Mouse (Mus musculus): ENCODE data around the gene Lgmn. TPM values are rescaled to one million over a fixed set of nuclear protein-coding genes. Genes with fewer than 3 reads are reported as not detected.
A peak's percentile ranks its signal among the peaks of the same experiment; 100 is the strongest.

Gene Lgmn
- polyA plus RNA-seq (2015; fragmentation: Nextera tagmentation; extraction: Ambion mirVana) = 117 and 123 TPM in 2 replicates

DNA sequence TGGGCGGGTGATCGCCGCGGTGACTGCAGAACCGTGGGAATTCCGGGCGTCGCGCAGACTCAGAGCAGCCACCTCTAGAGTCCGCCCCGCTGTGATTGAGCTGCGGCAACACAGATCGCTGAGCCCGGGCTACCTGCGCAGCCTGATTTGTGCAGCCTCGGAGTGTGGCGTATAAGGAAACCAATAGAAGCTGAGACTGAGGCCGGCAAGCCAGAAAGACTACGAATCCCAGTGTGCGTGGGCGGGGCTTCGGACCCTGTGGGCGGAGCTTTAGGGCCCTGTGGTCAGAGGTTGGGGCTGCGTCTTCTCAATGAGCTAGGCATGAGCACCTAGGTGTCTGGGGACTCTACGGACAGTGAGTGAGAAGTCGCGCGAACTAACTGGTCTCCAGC is at the start of gene Lgmn:
Lgmn (minus strand) TSS at position 182 of the 392 bp plus-strand sequence.
- peaks cover 29% of the 10 kb centered on the region for H3K4me1 ChIP-seq
- peak; percentile 99 for ATAC-seq (ENCODE audit: low FRiP score)
- peak within 1 kb of the TSS; percentile 71 for H3K4me3 ChIP-seq (replicated peaks)
- H3K9ac ChIP-seq (replicated peaks) = peak within 1 kb of the TSS; percentile 73
- peak within 1 kb of the TSS; percentile 78 for H3K4me2 ChIP-seq
- peak within 1 kb of the TSS; percentile 84 for H3K27ac ChIP-seq (replicated peaks)
- no peaks in the 10 kb centered on the region for H3K27me3 ChIP-seq (replicated peaks)
- WGBS = under 1% methylated on average over 28 of the region's 28 CpGs
- H3K9me3 ChIP-seq (replicated peaks) = no peaks in the 10 kb centered on the region
- H3K36me3 ChIP-seq = no peaks in the 10 kb centered on the region

DNA sequence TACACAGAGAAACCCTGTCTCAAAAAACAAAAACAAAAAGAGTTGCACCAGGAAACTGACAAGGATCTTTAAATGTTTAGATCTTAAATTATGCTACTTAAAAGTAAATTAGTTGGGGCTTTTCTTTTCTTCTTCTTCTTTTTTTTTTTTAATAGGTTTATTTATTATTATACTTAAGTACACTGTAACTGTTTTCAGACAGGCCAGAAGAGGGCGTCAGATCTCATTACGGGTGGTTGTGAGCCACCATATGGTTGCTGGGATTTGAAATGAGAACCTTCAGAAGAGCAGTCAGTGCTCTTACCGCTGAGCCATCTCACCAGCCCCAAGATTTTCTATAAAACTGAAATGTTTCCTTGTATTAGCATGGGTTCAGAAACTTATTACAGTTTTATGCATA is 45.3 kb upstream of the Lgmn start:
- Histone ChIP-seq H3K9ac (replicated peaks) (no peak overlapping the region), H3K4me3 (replicated peaks) (no peak overlapping the region), H3K36me3 (peaks cover 85% of the 10 kb centered on the region), H3K27me3 (replicated peaks) (no peaks in the 10 kb centered on the region), H3K4me2 (no peak overlapping the region), H3K4me1 (no peaks in the 10 kb centered on the region), H3K9me3 (replicated peaks) (no peaks in the 10 kb centered on the region), H3K27ac (replicated peaks) (no peak overlapping the region)
- 60% methylated on average over 3 of the region's 3 CpGs for WGBS
- ATAC-seq (ENCODE audit: low FRiP score) = no peak

- H3K36me3 ChIP-seq = peaks cover 70% of the 10 kb centered on the region
Measured at GRCm38 (mm10) chr12:102480481-102480880, 40.9 kb upstream of the Lgmn start.

DNA sequence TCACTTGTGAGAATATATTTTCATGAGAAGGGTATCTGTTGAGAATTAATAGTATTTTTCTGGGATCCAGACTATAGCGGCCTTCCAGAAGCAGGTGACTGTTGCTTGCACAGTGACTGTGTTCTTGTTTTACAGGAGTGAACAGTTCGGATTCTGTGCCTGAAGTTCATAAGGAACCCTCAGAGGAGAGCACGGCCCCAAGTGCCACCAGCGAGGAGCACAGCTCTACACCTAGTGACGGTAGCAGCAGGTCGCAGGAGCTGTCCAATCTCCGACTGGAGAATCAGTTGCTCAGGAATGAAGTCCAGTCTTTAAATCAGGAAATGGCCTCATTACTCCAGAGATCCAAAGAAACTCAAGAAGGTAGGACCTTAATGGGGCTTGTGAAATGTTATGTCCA is 34.8 kb upstream of the Lgmn start:
- Histone ChIP-seq H3K36me3 (peaks cover 47% of the 10 kb centered on the region), H3K27ac (replicated peaks) (no peak overlapping the region)

More at GRCm38 (mm10) chr12:102480481-102480880, 40.9 kb upstream of the Lgmn start:
- H3K27me3 ChIP-seq (replicated peaks) = no peaks in the 10 kb centered on the region
- no peak for ATAC-seq (ENCODE audit: low FRiP score)
- WGBS = 93% methylated on average over 4 of the region's 4 CpGs
- no peak overlapping the region for H3K4me2 ChIP-seq
- no peak overlapping the region for H3K9ac ChIP-seq (replicated peaks)
- no peaks in the 10 kb centered on the region for H3K4me1 ChIP-seq
- H3K27ac ChIP-seq (replicated peaks) = no peak overlapping the region
- no peaks in the 10 kb centered on the region for H3K9me3 ChIP-seq (replicated peaks)
- H3K4me3 ChIP-seq (replicated peaks) = no peak overlapping the region

DNA sequence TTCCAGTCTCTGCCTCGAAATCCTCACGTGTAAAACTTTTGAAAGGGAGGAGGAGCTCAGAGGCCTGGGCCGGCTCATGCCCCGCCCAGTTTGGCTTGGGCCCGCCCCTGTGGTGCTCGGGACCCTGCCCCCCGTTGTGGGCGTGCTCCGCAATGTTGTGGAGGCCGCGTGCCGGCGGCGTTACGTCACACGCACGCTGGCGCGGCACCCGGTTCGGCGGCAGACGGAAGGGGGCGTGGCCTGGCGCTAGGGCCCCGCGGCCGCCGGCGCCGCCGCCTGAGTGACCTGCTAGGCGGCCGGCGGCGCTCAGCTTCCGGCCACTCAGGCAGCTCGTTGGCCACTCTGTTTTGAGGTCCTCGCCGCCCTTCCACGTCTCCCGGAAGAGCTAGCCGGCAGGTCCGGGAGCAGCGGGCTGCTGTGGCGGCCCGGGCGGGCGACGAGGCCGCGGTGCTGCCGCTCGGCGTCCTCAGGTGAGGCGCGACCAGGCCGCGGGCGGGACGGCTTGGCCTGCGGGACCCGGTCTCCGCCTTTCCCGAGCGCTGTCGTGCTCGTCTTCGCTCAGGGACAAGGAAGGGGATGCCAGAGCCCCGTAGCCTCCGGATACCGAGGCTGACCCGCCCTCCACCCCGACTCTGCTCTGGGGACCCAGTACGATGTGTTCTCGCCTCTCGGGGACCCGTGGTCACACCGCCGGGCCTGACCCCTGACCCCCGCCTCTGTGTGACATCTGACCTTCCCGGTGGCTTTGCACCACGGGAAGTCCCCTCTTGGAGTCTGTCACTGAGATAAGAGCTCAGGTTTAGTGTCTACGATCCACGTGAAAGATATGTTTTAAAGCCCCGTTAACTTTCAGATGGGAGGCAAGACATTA is 29.5 kb upstream of the Lgmn start, which contains the start of gene Golga5:
Golga5 (plus strand) TSS at position 242 of the 871 bp plus-strand sequence.
- Histone ChIP-seq H3K4me2 (peak within 1 kb of the TSS; percentile 87), H3K4me3 (replicated peaks) (peak within 1 kb of the TSS; percentile 94), H3K27me3 (replicated peaks) (no peaks in the 10 kb centered on the region), H3K36me3 (peaks cover 19% of the 10 kb centered on the region), H3K9me3 (replicated peaks) (no peaks in the 10 kb centered on the region), H3K9ac (replicated peaks) (peak within 1 kb of the TSS; percentile 95), H3K4me1 (peaks cover 11% of the 10 kb centered on the region), H3K27ac (replicated peaks) (peak within 1 kb of the TSS; percentile 84)
- peak; percentile 99 for ATAC-seq (ENCODE audit: low FRiP score)
- WGBS = under 1% methylated on average over 72 of the region's 86 CpGs

More for the DNA sequence above, 34.8 kb upstream of the Lgmn start:
- no peaks in the 10 kb centered on the region for H3K9me3 ChIP-seq (replicated peaks)
- no peak overlapping the region for H3K4me2 ChIP-seq
- peaks cover 11% of the 10 kb centered on the region for H3K4me1 ChIP-seq
- no peak overlapping the region for H3K4me3 ChIP-seq (replicated peaks)
- ATAC-seq (ENCODE audit: low FRiP score) = no peak
- H3K9ac ChIP-seq (replicated peaks) = no peak overlapping the region
- 93% methylated on average over 7 of the region's 7 CpGs for WGBS
- no peaks in the 10 kb centered on the region for H3K27me3 ChIP-seq (replicated peaks)

DNA sequence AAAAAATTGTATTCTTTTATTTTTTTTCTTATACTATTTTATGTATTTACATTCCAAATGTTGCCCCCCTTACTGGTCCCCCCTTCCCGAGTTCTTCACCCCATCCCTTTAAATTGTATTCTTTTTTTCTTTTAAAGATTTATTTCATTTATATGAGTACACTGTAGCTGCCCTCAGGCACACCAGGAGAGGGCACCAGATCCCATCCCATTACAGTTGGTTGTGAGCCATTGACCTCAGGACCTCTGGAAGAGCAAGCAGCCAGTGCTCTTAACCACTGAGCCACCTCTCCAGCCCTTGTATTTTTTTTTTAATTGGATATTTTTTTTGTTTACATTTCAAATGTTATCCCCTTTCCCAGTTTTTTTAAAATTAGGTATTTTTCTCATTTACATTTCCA is 28.5 kb upstream of the Lgmn start:
- Histone ChIP-seq H3K9ac (replicated peaks) (no peak overlapping the region), H3K27ac (replicated peaks) (no peak overlapping the region), H3K36me3 (peaks cover 10% of the 10 kb centered on the region), H3K4me2 (no peak overlapping the region), H3K9me3 (replicated peaks) (no peaks in the 10 kb centered on the region), H3K4me3 (replicated peaks) (no peak overlapping the region), H3K27me3 (replicated peaks) (no peaks in the 10 kb centered on the region), H3K4me1 (peaks cover 11% of the 10 kb centered on the region)
- 91% methylated on average over 1 of the region's 1 CpGs for WGBS
- no peak for ATAC-seq (ENCODE audit: low FRiP score)

DNA sequence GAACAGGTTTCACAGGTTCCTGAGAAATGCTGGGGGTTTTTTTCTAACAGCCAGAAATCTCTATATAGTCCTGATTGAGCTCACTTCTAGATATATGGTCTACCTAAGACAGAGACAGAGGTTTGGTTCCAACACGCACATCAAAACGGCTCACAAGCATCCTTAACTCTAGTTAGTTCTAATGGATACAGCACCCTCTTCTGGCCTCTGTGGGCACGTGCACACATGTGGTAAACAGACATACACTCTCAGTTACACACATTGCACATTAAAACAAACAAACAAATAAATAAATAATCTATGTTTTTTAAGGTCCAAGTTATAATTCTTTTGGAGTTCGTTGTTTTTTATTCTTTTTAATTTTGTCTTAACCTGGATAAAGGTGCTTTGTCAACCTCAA is 25.0 kb upstream of the Lgmn start:
- ATAC-seq (ENCODE audit: low FRiP score) = no peak
- Histone ChIP-seq H3K9me3 (replicated peaks) (no peaks in the 10 kb centered on the region), H3K27me3 (replicated peaks) (no peaks in the 10 kb centered on the region), H3K4me3 (replicated peaks) (no peak overlapping the region), H3K4me2 (no peak overlapping the region), H3K27ac (replicated peaks) (no peak overlapping the region), H3K36me3 (no peaks in the 10 kb centered on the region), H3K4me1 (peaks cover 2% of the 10 kb centered on the region; the same call in 1 of the 2 replicates), H3K9ac (replicated peaks) (no peak overlapping the region)
- 72% methylated on average over 4 of the region's 4 CpGs for WGBS

DNA sequence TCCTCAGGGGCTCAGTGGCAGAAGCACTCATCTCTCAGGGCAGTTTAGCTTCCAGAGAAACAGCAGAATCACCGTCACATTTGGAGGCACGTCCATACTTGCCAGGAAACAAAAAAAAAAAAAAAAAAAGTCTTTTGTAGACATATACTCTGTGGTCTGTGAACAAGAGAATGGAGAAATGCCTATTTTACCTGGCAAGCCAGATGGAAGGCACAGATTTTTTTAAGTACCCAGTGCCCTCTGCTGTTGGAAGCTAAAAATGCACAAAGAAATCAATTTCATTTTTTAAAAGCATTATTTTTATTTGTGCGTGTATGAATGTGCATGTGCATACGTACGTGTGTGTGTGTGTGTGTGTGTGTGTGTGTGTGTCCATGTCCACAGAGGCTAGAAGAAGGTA is 21.6 kb upstream of the Lgmn start:
- H3K4me1 ChIP-seq = no peaks in the 10 kb centered on the region
- ATAC-seq (ENCODE audit: low FRiP score) = no peak
- H3K36me3 ChIP-seq = no peaks in the 10 kb centered on the region
- no peak overlapping the region for H3K9ac ChIP-seq (replicated peaks)
- 74% methylated on average over 5 of the region's 5 CpGs for WGBS
- no peaks in the 10 kb centered on the region for H3K27me3 ChIP-seq (replicated peaks)
- no peak overlapping the region for H3K27ac ChIP-seq (replicated peaks)
- H3K4me2 ChIP-seq = no peak overlapping the region
- H3K9me3 ChIP-seq (replicated peaks) = no peaks in the 10 kb centered on the region
- H3K4me3 ChIP-seq (replicated peaks) = no peak overlapping the region

DNA sequence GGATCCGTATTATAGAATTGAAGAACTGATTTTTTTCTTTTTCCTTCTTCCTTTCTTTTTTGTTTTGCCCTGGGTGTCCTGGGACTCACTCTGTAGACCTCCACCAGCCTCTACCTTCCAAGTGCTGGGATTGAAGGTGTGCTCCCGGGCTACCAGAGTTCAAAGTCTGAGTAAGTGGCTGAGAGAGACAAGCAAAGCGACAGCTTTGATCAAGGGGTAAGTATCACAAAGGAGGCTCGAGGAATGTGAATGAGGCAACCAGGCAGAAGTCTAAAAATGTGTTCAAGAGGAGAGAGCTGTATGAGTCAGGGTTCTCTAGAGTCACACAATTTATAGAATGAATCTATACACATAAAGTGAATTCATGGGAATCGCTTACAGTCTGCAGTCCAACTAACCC is 20.4 kb upstream of the Lgmn start:
- Histone ChIP-seq H3K9ac (replicated peaks) (no peak overlapping the region), H3K27me3 (replicated peaks) (no peaks in the 10 kb centered on the region), H3K27ac (replicated peaks) (no peak overlapping the region), H3K4me3 (replicated peaks) (no peak overlapping the region), H3K4me1 (no peaks in the 10 kb centered on the region), H3K36me3 (no peaks in the 10 kb centered on the region), H3K4me2 (no peak overlapping the region), H3K9me3 (replicated peaks) (no peaks in the 10 kb centered on the region)
- no peak for ATAC-seq (ENCODE audit: low FRiP score)
- WGBS = 82% methylated on average over 5 of the region's 5 CpGs

DNA sequence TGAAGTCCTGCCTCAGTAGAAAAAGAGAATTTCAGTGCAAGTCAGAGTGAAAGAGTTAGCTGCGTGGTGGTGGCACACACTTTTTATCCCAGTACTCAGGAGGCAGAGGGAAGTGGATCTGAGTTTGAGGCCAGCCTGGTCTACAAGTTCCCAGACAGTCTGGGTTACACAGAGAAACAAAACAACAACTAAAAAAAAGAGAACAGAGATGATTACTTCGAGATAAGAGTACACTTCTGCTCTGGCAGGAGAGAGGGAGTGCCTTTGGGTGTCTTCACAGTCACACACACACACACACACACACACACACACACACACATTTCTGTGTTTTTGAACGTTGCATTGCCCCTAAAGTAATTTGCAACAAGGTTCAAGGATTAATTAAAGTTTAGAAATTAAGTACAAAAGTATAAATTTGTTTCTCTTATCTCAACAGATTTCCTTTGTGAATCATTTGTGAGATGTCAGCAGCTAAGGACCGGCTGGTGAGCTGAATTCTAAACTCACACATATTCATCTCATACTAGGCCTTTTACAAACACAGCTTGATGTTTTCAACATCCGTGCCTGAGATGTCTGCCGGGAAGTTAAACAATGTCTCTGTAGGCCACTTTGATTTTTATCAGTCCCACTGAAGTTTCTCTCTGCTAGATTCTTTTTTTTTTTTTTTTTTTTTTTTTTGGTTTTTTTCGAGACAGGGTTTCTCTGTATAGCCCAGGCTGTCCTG is 17.0 kb upstream of the Lgmn start:
- H3K9me3 ChIP-seq (replicated peaks) = no peaks in the 10 kb centered on the region
- H3K36me3 ChIP-seq = no peaks in the 10 kb centered on the region
- 81% methylated on average over 7 of the region's 7 CpGs for WGBS
- no peaks in the 10 kb centered on the region for H3K4me1 ChIP-seq
- no peak overlapping the region for H3K4me3 ChIP-seq (replicated peaks)
- H3K4me2 ChIP-seq = no peak overlapping the region
- no peak overlapping the region for H3K27ac ChIP-seq (replicated peaks)
- no peak for ATAC-seq (ENCODE audit: low FRiP score)
- no peak overlapping the region for H3K9ac ChIP-seq (replicated peaks)
- no peaks in the 10 kb centered on the region for H3K27me3 ChIP-seq (replicated peaks)

GRCm38 (mm10) chr12:102453581-102453980 is 14.0 kb upstream of the Lgmn start:
- Histone ChIP-seq H3K4me2 (no peak overlapping the region), H3K36me3 (no peaks in the 10 kb centered on the region), H3K4me1 (no peaks in the 10 kb centered on the region), H3K4me3 (replicated peaks) (no peak overlapping the region), H3K27ac (replicated peaks) (no peak overlapping the region), H3K27me3 (replicated peaks) (no peaks in the 10 kb centered on the region), H3K9ac (replicated peaks) (no peak overlapping the region), H3K9me3 (replicated peaks) (no peaks in the 10 kb centered on the region)
- WGBS = 35% methylated on average over 6 of the region's 6 CpGs
- ATAC-seq (ENCODE audit: low FRiP score) = no peak

All from neural tube, embryonic 15.5 days (tissue).